Mouse (Mus musculus): ENCODE data around the gene Gm8257. TPM values are rescaled to one million over a fixed set of nuclear protein-coding genes. Genes with fewer than 3 reads are reported as not detected.
"Not testable (repeated sequence)": the region's sequence is repeated elsewhere in the genome, so short reads cannot be mapped to it uniquely, and the experiment has no call there.

Gene Gm8257
- polyA plus RNA-seq (2015; fragmentation: Nextera tagmentation; extraction: Ambion mirVana), result not detected in 2 replicates

GRCm38 (mm10) chr14:44706356-44706755, at the start of gene Gm8257:
Gm8257 (minus strand) TSS chr14:44706456.
- H3K4me1 ChIP-seq (ENCODE audit: control insufficient read depth, insufficient read depth, low read length); H3K9me3 ChIP-seq (replicated peaks; ENCODE audit: control insufficient read depth, low read length, poor library complexity, severe bottlenecking); H3K36me3 ChIP-seq (ENCODE audit: control insufficient read depth, insufficient read depth, low read length); ATAC-seq; H3K9ac ChIP-seq (ENCODE audit: low read depth, low read length); H3K4me3 ChIP-seq (ENCODE audit: low read depth, low read length); H3K27me3 ChIP-seq (ENCODE audit: control insufficient read depth, insufficient read depth, low read depth, low read length); H3K27ac ChIP-seq (ENCODE audit: low read length); H3K4me2 ChIP-seq (ENCODE audit: low read length): not testable (repeated sequence)
- WGBS, result 80% methylated on average over 3 of the region's 3 CpGs

- no peak within 1 kb of the TSS for H3K27ac ChIP-seq (ENCODE audit: low read length)
- H3K4me3 ChIP-seq (ENCODE audit: low read depth, low read length), result no peak within 1 kb of the TSS
- H3K4me1 ChIP-seq (ENCODE audit: control insufficient read depth, insufficient read depth, low read length), result no peaks in the 10 kb centered on the region
- no peaks in the 10 kb centered on the region for H3K27me3 ChIP-seq (ENCODE audit: control insufficient read depth, insufficient read depth, low read depth, low read length)
- no peak within 1 kb of the TSS for H3K4me2 ChIP-seq (ENCODE audit: low read length)
- no peaks in the 10 kb centered on the region for H3K36me3 ChIP-seq (ENCODE audit: control insufficient read depth, insufficient read depth, low read length)
- 89% methylated on average over 3 of the region's 3 CpGs for WGBS
- no peak for ATAC-seq
- no peak within 1 kb of the TSS for H3K9ac ChIP-seq (ENCODE audit: low read depth, low read length)
- H3K9me3 ChIP-seq (replicated peaks; ENCODE audit: control insufficient read depth, low read length, poor library complexity, severe bottlenecking), result no peaks in the 10 kb centered on the region
These were observed 44.0 kb upstream of the Gm8257 start, which contains the start of gene Gm8267 for GRCm38 (mm10) chr14:44750240-44750639. Gm8267 (minus strand) TSS chr14:44750340.

GRCm38 (mm10) chr14:44742789-44743188, 36.5 kb upstream of the Gm8257 start:
- not testable (repeated sequence) for ATAC-seq; H3K9ac ChIP-seq (ENCODE audit: low read depth, low read length); H3K4me2 ChIP-seq (ENCODE audit: low read length); H3K4me3 ChIP-seq (ENCODE audit: low read depth, low read length); H3K9me3 ChIP-seq (replicated peaks; ENCODE audit: control insufficient read depth, low read length, poor library complexity, severe bottlenecking); H3K4me1 ChIP-seq (ENCODE audit: control insufficient read depth, insufficient read depth, low read length); H3K36me3 ChIP-seq (ENCODE audit: control insufficient read depth, insufficient read depth, low read length); H3K27me3 ChIP-seq (ENCODE audit: control insufficient read depth, insufficient read depth, low read depth, low read length); H3K27ac ChIP-seq (ENCODE audit: low read length)
- 69% methylated on average over 1 of the region's 1 CpGs for WGBS

GRCm38 (mm10) chr14:44730711-44731110, 24.5 kb upstream of the Gm8257 start:
- ATAC-seq; H3K27me3 ChIP-seq (ENCODE audit: control insufficient read depth, insufficient read depth, low read depth, low read length); H3K9ac ChIP-seq (ENCODE audit: low read depth, low read length); H3K4me3 ChIP-seq (ENCODE audit: low read depth, low read length); H3K36me3 ChIP-seq (ENCODE audit: control insufficient read depth, insufficient read depth, low read length); H3K9me3 ChIP-seq (replicated peaks; ENCODE audit: control insufficient read depth, low read length, poor library complexity, severe bottlenecking); H3K4me2 ChIP-seq (ENCODE audit: low read length); H3K4me1 ChIP-seq (ENCODE audit: control insufficient read depth, insufficient read depth, low read length); H3K27ac ChIP-seq (ENCODE audit: low read length): not testable (repeated sequence)

- not testable (repeated sequence) for H3K36me3 ChIP-seq (ENCODE audit: control insufficient read depth, insufficient read depth, low read length); H3K4me1 ChIP-seq (ENCODE audit: control insufficient read depth, insufficient read depth, low read length); H3K4me3 ChIP-seq (ENCODE audit: low read depth, low read length); H3K4me2 ChIP-seq (ENCODE audit: low read length); H3K27ac ChIP-seq (ENCODE audit: low read length); ATAC-seq; H3K9ac ChIP-seq (ENCODE audit: low read depth, low read length); H3K27me3 ChIP-seq (ENCODE audit: control insufficient read depth, insufficient read depth, low read depth, low read length); H3K9me3 ChIP-seq (replicated peaks; ENCODE audit: control insufficient read depth, low read length, poor library complexity, severe bottlenecking)
- WGBS, result 72% methylated on average over 4 of the region's 4 CpGs
These were observed 78.5 kb downstream of the Gm8257 start, which contains the start of gene Gm5624 for GRCm38 (mm10) chr14:44627737-44628136. Gm5624 (minus strand) TSS chr14:44627938.

Other genes with a start within 250 kb of the Gm8257 start
- gene BC061237, start 214.0 kb downstream of the Gm8257 start, polyA plus RNA-seq (2015; fragmentation: Nextera tagmentation; extraction: Ambion mirVana), result not detected in 2 replicates
- gene Gm17093, start 188.2 kb downstream of the Gm8257 start, polyA plus RNA-seq (2015; fragmentation: Nextera tagmentation; extraction: Ambion mirVana), result not detected in 2 replicates
- gene Gm8247, start 123.3 kb downstream of the Gm8257 start, polyA plus RNA-seq (2015; fragmentation: Nextera tagmentation; extraction: Ambion mirVana), result not detected in 2 replicates
- gene Gm5624, start 78.5 kb downstream of the Gm8257 start, polyA plus RNA-seq (2015; fragmentation: Nextera tagmentation; extraction: Ambion mirVana), result not detected in 2 replicates
- gene Gm8267, start 43.9 kb upstream of the Gm8257 start, polyA plus RNA-seq (2015; fragmentation: Nextera tagmentation; extraction: Ambion mirVana), result not detected in 2 replicates
- gene Ptgdr, start 152.9 kb upstream of the Gm8257 start, polyA plus RNA-seq (2015; fragmentation: Nextera tagmentation; extraction: Ambion mirVana), result 0.46 and 0.87 TPM in 2 replicates

Data from midbrain, embryonic 16.5 days (tissue).